Mouse (Mus musculus): ENCODE results near the gene Fam20a. TPM values are rescaled to one million over a fixed set of nuclear protein-coding genes. Genes with fewer than 3 reads are reported as not detected.

Fam20a gene
- polyA plus RNA-seq, 1 experiment, result 72.4 TPM

DNA sequence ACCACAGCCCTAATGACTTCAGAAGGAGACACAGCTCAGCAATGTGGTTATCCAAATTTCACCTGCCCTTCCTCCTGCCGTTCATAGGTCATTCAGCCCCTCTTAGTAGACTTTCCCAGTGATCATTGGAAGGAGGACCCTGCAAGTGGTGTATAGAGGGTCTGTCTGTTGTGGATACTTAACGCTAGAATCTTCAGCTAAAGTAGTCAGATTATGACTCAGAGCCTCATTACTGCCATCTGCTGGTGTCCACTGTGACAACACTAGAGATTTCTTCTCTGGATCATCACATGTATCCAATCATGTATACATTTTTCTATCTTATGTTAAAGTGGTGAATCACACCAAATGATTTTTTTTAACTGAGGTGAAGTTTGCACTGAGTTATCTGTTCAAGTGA lies 100.9 kb downstream of the Fam20a start:
- Histone ChIP-seq H3K36me3 (ENCODE audit: control insufficient read depth, insufficient read depth) (no peaks in the 10 kb centered on the region), H3K79me2 (ENCODE audit: control insufficient read depth, insufficient read depth) (no peaks in the 10 kb centered on the region), H3K4me3 (no peak overlapping the region), H3ac (ENCODE audit: control insufficient read depth, insufficient read length) (no peak overlapping the region), H3K27me3 (ENCODE audit: control insufficient read depth, insufficient read depth, insufficient read length) (no peaks in the 10 kb centered on the region), H3K4me2 (ENCODE audit: low read depth) (peak overlapping the region; percentile 64)
- no peak for TF ChIP-seq POLR2A (IDR thresholded peaks at IDR 0.05; ENCODE audit: insufficient read length, low read depth)

- Histone ChIP-seq H3K4me2 (ENCODE audit: low read depth) (peak overlapping the region; percentile 64), H3K36me3 (ENCODE audit: control insufficient read depth, insufficient read depth) (no peaks in the 10 kb centered on the region), H3K4me3 (no peak overlapping the region), H3K27me3 (ENCODE audit: control insufficient read depth, insufficient read depth, insufficient read length) (no peaks in the 10 kb centered on the region), H3K79me2 (ENCODE audit: control insufficient read depth, insufficient read depth) (no peaks in the 10 kb centered on the region), H3ac (ENCODE audit: control insufficient read depth, insufficient read length) (no peak overlapping the region)
- TF ChIP-seq SRF (IDR thresholded peaks at IDR 0.05; ENCODE audit: control insufficient read depth, insufficient read length, low read depth) (no peak), TCF3 (IDR thresholded peaks at IDR 0.05; ENCODE audit: insufficient read length, low read depth) (peak; percentile 64), USF1 (IDR thresholded peaks at IDR 0.05; ENCODE audit: low read depth) (no peak), CEBPB (IDR thresholded peaks at IDR 0.05; ENCODE audit: insufficient read depth, poor library complexity, severe bottlenecking) (no peak), MYOD1 (IDR thresholded peaks at IDR 0.05; ENCODE audit: control insufficient read depth in 1 of 3, insufficient read length in 2 of 3, low read depth in 2 of 3) (peak; percentile 85 to 97 (median 95)), MAX (IDR thresholded peaks at IDR 0.05; ENCODE audit: low read depth) (no peak), REST (IDR thresholded peaks at IDR 0.05; ENCODE audit: insufficient read depth, insufficient read length) (no peak), MYOG (IDR thresholded peaks at IDR 0.05; ENCODE audit: control insufficient read depth in 1 of 3, insufficient read depth in 1 of 3, insufficient read length in 2 of 3, low read depth in 2 of 3) (peak; percentile 57 to 96 (median 88)), TCF12 (IDR thresholded peaks at IDR 0.05; ENCODE audit: insufficient read depth, poor library complexity, severe bottlenecking) (peak; percentile 91), POLR2A (IDR thresholded peaks at IDR 0.05; ENCODE audit: insufficient read length, low read depth) (no peak), E2F4 (IDR thresholded peaks at IDR 0.05; ENCODE audit: insufficient read depth) (no peak), POLR2AphosphoS2 (IDR thresholded peaks at IDR 0.05; ENCODE audit: insufficient read length, low read depth) (no peak)
Observed at GRCm38 (mm10) chr11:109620356-109620755, 101.7 kb downstream of the Fam20a start.

Other genes starting within 250 kb of the Fam20a start
- gene Arsg, start 248.9 kb downstream of the Fam20a start, polyA plus RNA-seq (2012; fragmentation: generic; extraction: Trizol), result 2.4 TPM
- 4.3 TPM for gene Slc16a6, start 248.7 kb downstream of the Fam20a start, polyA plus RNA-seq (2012; fragmentation: generic; extraction: Trizol)
- 71.9 TPM for gene Wipi1, start 110.3 kb downstream of the Fam20a start, polyA plus RNA-seq (2012; fragmentation: generic; extraction: Trizol)
- gene Prkar1a, start 72.9 kb downstream of the Fam20a start, polyA plus RNA-seq (2012; fragmentation: generic; extraction: Trizol), result 406 TPM
- gene 1700012B07Rik, start 105.8 kb upstream of the Fam20a start, polyA plus RNA-seq (2012; fragmentation: generic; extraction: Trizol), result 0.19 TPM